Mouse (Mus musculus) stomach, postnatal 0 days (tissue): ENCODE measurements at regions not wholly inside any gene's neighbourhood (a gene's known extent, or its start where the extent isn't known, plus 50 kb on each side); places are given as distances from the start of the nearest gene placed in this dataset.

ENCODE experiments used
- ATAC-seq: fragments of 200-750 bp; cut with Nextera tagmentation; 2 replicates; pipeline ENCODE4 v1.8.0; 2017; ENCODE audit not compliant: low FRiP score, low TSS enrichment
- DNase-seq: peaks from one replicate; pipeline ENCODE4 v3.0.0-alpha.2; 2016; ENCODE audit warnings: low spot score
- H3K27ac ChIP-seq: fragments of 300-500 bp; sonication (generic); replicated peaks from 2 replicates; pipeline ENCODE4 v1.5.1; 2014; ENCODE audit warnings: mild to moderate bottlenecking, control low read depth
- H3K27me3 ChIP-seq: fragments of 300-500 bp; sonication (generic); 2 replicates; pipeline ENCODE4 v1.6.1; 2014; ENCODE audit warnings: low read length; ENCODE audit not compliant: control insufficient read depth, insufficient read depth
- H3K36me3 ChIP-seq: fragments of 300-500 bp; sonication (generic); 2 replicates; pipeline ENCODE4 v1.6.1; 2014; ENCODE audit warnings: low read length, mixed read lengths; ENCODE audit not compliant: control insufficient read depth, insufficient read depth
- H3K4me1 ChIP-seq: fragments of 300-500 bp; sonication (generic); replicated peaks from 2 replicates; pipeline ENCODE4 v1.6.1; 2014; ENCODE audit warnings: antibody characterized with exemption; ENCODE audit not compliant: control insufficient read depth, insufficient read depth
- H3K4me2 ChIP-seq: fragments of 300-500 bp; sonication (generic); replicated peaks from 2 replicates; pipeline ENCODE4 v1.6.1; 2014; ENCODE audit warnings: low read depth, mild to moderate bottlenecking, control low read depth, moderate library complexity
- H3K4me3 ChIP-seq: fragments of 300-500 bp; sonication (generic); 2 replicates; pipeline ENCODE4 v1.5.1; 2014; ENCODE audit warnings: low read depth, low read length, control low read depth
- H3K9ac ChIP-seq: fragments of 300-500 bp; sonication (generic); 2 replicates; pipeline ENCODE4 v1.6.1; 2014; ENCODE audit warnings: mild to moderate bottlenecking, low read length, control low read depth, mixed read lengths
- H3K9me3 ChIP-seq: fragments of 300-500 bp; sonication (generic); 2 replicates; pipeline ENCODE4 v1.6.1; 2016; ENCODE audit warnings: low read length; ENCODE audit not compliant: control insufficient read depth
- CTCF ChIP-seq: IDR thresholded peaks from 2 replicates; pipeline ENCODE4 v1.5.1; 2016; ENCODE audit warnings: antibody characterized with exemption, low read depth, mild to moderate bottlenecking, moderate library complexity
- EP300 ChIP-seq: optimal IDR thresholded peaks from 2 replicates; pipeline ENCODE3; 2016; ENCODE audit warnings: antibody characterized with exemption
- WGBS: fragments of 180-500 bp; shearing (Covaris S2); extraction: QIAGEN DNeasy Blood & Tissue Kit; methylation state at CpG from one replicate; pipeline ENCODE4 v1.1.7; 2014; 5-methylcytosine and 5-hydroxymethylcytosine counted together

- Histone ChIP-seq H3K4me2 (no peak overlapping the region), H3K27ac (no peak overlapping the region), H3K27me3 (no peaks in the 10 kb centered on the region), H3K36me3 (no peaks in the 10 kb centered on the region), H3K4me3 (no peak overlapping the region), H3K9me3 (no peaks in the 10 kb centered on the region), H3K4me1 (no peaks in the 10 kb centered on the region), H3K9ac (no peak overlapping the region)
- no peak for TF ChIP-seq EP300
- TF ChIP-seq CTCF = no peak
- DNase-seq = no peak
- 70% methylated on average over 2 of the region's 2 CpGs for WGBS
- no peak for ATAC-seq
Measured at GRCm38 (mm10) chr3:104343096-104343495, 122.9 kb upstream of the Magi3 start.

- H3K4me1 ChIP-seq = no peaks in the 10 kb centered on the region
- H3K9me3 ChIP-seq = no peaks in the 10 kb centered on the region
- no peak for DNase-seq
- H3K27ac ChIP-seq = no peak overlapping the region
- peak; percentile 32; the same call in 1 of the 2 replicates for ATAC-seq
- H3K4me3 ChIP-seq = no peak overlapping the region
- H3K4me2 ChIP-seq = no peak overlapping the region
- H3K36me3 ChIP-seq = no peaks in the 10 kb centered on the region
- no peak for TF ChIP-seq CTCF
- TF ChIP-seq EP300 = no peak
- WGBS = 54% methylated on average over 6 of the region's 6 CpGs
- H3K27me3 ChIP-seq = no peaks in the 10 kb centered on the region
- no peak overlapping the region for H3K9ac ChIP-seq
Measured at GRCm38 (mm10) chr3:104342220-104342619, 122.0 kb upstream of the Magi3 start.

- Histone ChIP-seq H3K4me1 (no peaks in the 10 kb centered on the region), H3K9me3 (no peaks in the 10 kb centered on the region), H3K27me3 (no peaks in the 10 kb centered on the region), H3K9ac (no peak overlapping the region), H3K4me2 (no peak overlapping the region), H3K4me3 (no peak overlapping the region), H3K27ac (no peak overlapping the region), H3K36me3 (no peaks in the 10 kb centered on the region)
- DNase-seq (no peak), ATAC-seq (no peak)
- TF ChIP-seq CTCF (no peak), EP300 (no peak)
- WGBS = 76% methylated on average over 2 of the region's 2 CpGs
Measured at GRCm38 (mm10) chr3:104340331-104340730, 120.2 kb upstream of the Magi3 start.

DNA sequence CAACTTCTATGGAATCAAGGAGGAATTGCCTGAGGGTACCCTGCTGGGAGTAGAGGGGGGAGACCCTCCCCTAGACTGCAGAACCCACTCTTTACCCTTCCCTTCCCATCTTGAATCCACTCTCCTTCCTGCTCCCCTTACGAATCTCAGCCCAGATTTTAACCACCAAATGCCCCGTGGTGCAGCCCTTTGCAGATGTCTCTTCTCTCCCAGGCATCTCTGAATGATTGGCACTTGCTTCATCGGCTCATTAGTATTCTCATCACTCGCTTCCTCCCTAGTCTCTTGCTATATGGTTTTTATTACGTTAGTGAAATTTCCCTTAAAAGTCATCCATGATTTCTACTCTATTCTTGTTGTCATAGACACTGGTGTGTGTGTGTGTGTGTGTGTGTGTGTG lies 116.7 kb upstream of the Magi3 start:
- DNase-seq (no peak), ATAC-seq (no peak)
- H3K27me3 ChIP-seq = no peaks in the 10 kb centered on the region
- no peak overlapping the region for H3K27ac ChIP-seq
- H3K4me3 ChIP-seq = no peak overlapping the region
- H3K4me2 ChIP-seq = no peak overlapping the region
- no peaks in the 10 kb centered on the region for H3K9me3 ChIP-seq
- H3K36me3 ChIP-seq = no peaks in the 10 kb centered on the region
- H3K4me1 ChIP-seq = no peaks in the 10 kb centered on the region
- 76% methylated on average over 5 of the region's 5 CpGs for WGBS
- H3K9ac ChIP-seq = no peak overlapping the region
- TF ChIP-seq CTCF (no peak), EP300 (no peak)

DNA sequence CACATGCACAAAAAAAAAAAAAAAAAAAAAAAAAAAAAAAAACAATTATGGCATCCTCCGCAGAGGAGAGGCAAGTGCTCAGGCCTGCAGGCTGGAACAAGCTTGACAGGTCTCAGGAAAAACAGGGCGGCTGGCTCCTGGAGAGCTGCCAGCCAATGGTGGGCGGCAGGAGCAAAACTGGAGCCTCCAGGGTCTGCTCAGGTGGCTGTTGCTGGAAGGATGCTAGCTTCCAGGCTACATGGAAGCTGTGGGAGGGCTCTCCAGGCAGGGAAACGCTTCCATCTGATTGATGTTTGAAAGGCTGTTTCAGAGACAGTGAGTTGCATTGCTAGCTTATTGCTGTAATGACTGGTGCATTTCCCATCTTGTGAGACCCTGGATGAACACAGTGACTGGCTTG lies 116.1 kb upstream of the Magi3 start:
- WGBS = 35% methylated on average over 4 of the region's 4 CpGs
- no peaks in the 10 kb centered on the region for H3K9me3 ChIP-seq
- H3K9ac ChIP-seq = no peak overlapping the region
- no peak overlapping the region for H3K4me3 ChIP-seq
- DNase-seq (no peak), ATAC-seq (no peak)
- TF ChIP-seq EP300 (no peak), CTCF (no peak)
- no peaks in the 10 kb centered on the region for H3K4me1 ChIP-seq
- H3K36me3 ChIP-seq = no peaks in the 10 kb centered on the region
- H3K27me3 ChIP-seq = no peaks in the 10 kb centered on the region
- H3K27ac ChIP-seq = no peak overlapping the region
- H3K4me2 ChIP-seq = no peak overlapping the region

DNA sequence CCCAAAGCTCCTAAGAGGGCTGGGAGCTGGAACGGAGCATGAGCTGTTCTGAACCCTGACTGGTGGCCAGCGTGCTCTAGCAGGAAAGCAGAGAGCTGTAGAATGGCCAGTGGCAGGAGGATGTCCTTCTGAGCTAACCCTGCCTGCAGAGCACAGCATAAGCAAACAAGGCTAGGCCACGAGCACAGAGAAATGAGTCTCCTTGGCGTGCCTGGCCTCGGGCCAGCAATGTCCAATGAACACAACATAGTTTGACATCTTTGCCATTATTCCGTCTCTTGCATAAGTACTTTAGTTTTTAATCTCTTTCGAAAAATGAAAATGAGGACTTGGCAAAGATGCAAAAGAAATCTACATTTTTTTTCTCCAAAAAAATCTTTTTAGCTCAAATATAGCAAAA lies 114.6 kb upstream of the Magi3 start:
- TF ChIP-seq CTCF (no peak), EP300 (no peak)
- Histone ChIP-seq H3K4me2 (no peak overlapping the region), H3K9me3 (no peaks in the 10 kb centered on the region), H3K27ac (no peak overlapping the region), H3K4me1 (no peaks in the 10 kb centered on the region), H3K9ac (no peak overlapping the region), H3K36me3 (no peaks in the 10 kb centered on the region), H3K4me3 (no peak overlapping the region), H3K27me3 (no peaks in the 10 kb centered on the region)
- ATAC-seq = no peak
- 51% methylated on average over 7 of the region's 7 CpGs for WGBS
- no peak for DNase-seq
